Mouse (Mus musculus): ENCODE measurements around the gene Avpr2.

Avpr2 gene

DNA sequence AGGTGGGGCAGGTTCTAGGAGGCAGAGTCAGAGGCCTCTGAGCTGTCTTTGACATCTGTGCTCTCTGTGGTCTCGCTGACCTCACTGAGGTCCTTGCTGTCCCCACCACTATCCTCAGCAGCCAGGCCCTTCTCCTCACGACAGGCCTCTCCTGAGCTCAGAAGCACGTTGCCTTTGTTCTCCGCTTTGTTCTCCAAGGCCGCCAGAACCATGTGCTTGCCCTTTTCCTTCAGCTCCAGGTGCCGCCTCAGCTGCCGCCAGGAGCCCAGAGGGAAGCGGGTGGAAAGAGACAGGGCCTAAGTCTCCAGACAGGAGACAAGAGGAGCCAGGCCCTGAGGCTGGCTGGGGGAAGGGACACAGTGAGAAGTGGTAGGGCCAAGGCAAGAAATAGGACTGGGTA, 25.0 kb downstream of the Avpr2 start:
- DNase-seq (ENCODE audit: inconsistent ontology term): no peak

DNA sequence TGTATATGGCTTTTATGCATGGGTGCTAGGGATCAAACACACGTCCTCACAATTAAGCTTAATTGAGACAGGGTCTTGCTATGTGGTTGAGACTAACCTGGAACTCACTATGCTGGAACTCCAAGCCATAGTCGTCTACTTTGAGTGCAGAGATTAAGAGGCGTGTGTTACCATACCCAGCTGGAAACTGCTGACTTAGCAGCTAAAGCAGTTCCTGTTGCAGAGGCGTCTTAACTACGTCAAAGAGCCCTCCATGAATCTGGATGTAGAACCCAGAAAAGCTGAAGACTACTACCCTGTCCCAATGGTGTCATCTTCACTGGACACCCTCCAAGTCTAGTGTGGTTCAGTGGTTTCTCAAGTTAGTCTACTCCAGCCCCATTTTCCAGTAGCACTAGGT, 26.7 kb downstream of the Avpr2 start:
- DNase-seq (ENCODE audit: inconsistent ontology term): no peak

DNA sequence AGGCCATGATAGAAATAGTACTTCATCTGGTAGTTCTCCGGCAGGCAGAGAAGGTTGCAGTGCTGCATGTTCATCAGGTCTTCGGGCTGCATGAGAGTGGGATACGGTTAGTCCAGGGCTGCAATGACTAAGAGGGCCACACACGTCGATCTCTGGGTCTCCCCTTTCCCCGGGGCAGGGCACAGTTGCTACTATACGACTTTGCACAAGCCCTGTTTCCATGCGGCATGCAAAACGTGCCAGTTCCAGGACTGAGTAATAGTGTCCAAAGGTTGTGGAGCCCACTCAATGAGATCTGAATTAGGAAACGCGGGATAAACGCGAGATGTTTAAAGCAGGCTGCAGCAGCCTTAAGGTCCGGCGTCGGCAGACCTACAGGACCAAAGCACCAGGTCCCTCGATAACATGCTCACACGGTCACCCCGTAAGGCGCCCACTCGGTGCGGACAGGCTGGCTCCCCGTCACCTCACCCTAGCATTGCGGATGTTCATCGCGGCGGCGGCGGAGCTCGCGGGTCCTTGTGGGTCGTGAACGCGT, 29.5 kb downstream of the Avpr2 start:
- no peak for DNase-seq (ENCODE audit: inconsistent ontology term)

DNA sequence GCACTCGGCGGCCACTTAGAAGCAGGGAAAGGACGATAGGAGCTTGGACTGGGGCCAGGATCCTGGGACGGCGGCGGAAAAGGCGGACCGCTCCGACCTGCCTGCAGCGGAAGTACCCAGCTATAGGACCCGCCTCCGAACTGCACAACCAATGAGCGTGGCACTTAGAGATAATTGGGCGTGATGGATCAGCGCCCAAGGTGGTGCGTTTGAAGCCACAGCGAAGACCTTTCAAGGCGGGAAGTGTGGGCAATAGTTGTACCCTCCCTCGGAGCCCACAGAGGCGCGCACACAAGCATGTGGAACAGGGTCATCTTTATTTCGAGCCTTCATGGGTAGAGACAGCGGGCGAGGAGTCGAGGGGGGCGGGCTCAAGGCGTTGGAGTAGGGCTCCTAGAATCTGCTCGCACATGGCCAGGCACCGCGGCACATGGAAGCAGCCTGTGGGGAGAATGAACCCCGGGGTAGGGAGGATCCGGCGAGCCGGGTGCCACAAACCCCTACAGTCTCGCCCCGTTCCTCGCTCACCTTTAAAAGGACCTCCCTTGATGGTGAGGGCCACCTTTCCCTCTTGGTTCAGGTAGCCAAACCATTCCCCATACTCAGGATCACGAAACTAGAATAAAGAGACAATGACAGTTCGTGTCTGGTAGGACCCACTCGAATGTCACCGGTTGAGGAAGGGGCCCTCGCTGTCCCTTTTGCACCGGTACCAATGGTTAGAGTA, 30.1 kb downstream of the Avpr2 start, which contains the start of the genes Arhgap4 and Naa10:
Gene Arhgap4, minus strand, starts transcription at position 48 of the 727 bp plus-strand sequence.
Gene Naa10, minus strand, starts transcription at position 122 of the 727 bp plus-strand sequence.
- peak; percentile 90 for DNase-seq (ENCODE audit: inconsistent ontology term)

DNA sequence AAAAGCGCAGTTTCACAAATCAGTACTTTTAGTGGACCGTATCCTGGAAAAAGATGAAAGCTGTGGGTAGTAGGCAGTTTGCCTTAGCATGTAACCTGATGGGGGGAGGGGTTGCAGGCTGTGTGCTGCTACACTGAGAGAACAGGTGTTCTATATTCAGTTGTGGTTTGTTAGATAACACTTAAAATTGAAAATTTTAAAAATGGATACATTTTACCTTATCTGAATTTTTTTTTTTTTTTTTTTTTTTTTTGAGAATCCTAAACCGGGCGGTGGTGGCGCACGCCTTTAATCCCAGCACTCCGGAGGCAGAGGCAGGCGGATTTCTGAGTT, 30.6 kb downstream of the Avpr2 start:
- DNase-seq (ENCODE audit: inconsistent ontology term): no peak

DNA sequence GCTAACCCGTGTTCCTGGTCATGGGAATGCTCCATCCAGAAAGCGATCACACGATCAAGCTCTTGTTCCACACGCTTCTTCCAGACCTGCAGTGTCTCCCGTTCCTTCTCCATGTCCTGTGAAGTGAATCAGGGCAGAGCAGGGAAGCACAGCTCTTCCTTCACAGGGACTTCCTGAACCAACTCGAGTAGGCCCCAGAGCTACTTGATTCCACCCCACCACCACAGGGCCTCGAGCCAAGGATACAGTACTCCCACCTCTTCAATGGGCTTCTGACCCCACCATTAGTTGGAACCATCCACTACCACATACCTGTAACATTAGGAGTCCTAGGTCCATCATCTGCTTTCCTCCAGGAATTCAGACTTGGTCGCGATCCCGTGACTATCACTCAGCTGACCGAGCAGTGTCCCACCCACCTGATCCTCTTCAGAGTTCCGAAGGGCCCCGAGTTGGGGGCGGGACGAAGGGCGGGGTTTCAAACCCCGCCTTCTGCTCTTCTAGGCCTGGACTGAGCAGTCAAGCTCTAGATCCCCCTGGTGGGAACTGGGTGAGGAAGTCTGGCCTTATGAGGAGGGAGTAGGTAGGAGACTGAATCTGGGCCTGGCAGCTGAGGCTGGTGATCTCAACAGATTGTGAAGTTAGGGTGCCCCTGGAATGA, 38.6 kb downstream of the Avpr2 start, which contains the start of gene Renbp:
Gene Renbp, minus strand, starts transcription at position 449 of the 661 bp plus-strand sequence.
- DNase-seq (ENCODE audit: inconsistent ontology term): peak; percentile 90

DNA sequence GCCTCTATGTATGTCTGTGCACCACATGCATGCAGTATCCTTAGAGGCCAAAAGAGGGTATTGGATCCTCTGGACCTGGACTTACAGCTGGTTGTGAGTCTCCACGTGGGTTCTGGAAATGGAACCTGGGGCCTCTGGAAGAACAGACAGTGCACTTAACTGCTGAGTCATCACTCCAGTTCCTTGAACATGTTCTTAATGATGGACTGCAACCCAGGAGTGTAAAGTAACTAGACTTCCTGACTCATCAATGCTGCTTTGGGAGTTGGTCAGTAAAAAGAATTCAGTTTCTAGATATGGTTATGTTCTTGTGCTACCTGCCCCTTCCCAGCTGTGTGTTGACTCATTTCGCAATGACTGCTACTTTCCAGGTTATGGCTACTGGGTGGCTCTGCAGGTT, 40.0 kb downstream of the Avpr2 start:
- no peak for DNase-seq (ENCODE audit: inconsistent ontology term)

DNA sequence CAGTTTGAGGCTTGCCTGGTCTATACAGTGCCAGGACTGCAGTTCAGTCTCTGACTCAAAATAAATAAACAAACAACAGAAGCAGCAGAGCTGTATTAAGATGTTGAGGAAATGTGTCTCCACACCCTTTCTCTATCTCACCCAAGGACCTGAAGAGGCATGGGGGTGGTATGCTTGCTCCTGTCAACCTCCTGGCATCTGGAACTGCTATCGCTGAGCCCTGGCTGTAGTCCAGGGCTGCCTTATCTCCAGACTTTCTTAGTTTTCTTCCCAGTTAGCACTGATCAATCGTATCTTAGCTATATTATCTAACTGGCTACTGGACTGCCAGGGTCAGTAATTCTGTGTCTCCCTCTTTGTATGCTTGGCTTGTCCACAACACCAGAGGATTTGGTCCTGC, 50.0 kb downstream of the Avpr2 start:
- DNase-seq (ENCODE audit: inconsistent ontology term): no peak

DNA sequence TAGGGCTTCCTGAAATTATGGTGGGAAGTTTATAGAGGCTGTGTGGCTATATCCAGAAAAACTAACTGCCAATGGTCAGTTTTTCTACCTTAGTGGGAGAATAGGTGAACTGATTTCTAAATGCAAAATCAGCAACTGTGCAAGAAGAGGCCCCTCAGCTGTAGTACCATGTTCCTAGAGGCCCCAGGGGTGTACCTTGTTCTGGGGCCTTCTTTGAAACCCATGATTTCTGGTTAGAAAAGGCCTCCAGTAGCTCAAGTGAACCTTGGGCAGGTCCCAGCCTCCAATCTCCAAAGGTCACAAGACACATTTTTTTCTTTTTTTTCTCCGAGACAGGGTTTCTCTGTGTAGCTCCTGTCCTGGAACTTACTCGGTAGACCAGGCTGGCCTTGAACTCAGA, 50.4 kb downstream of the Avpr2 start:
- no peak for DNase-seq (ENCODE audit: inconsistent ontology term)
